Mouse (Mus musculus) cerebellum, postnatal 10 days (tissue): ENCODE measurements at regions not wholly inside any gene's neighbourhood (a gene's known extent, or its start where the extent isn't known, plus 50 kb on each side); places are given as distances from the start of the nearest gene placed in this dataset.

Source experiments
- DNase-seq, 2 experiments: peaks; one replicate each; pipeline ENCODE4 v3.0.0; 2021; ENCODE audit warnings: mixed read lengths in 2 of 2

- no peak for DNase-seq
Observed at GRCm38 (mm10) chr6:141148417-141149169, 100.5 kb upstream of the Pde3a start.

GRCm38 (mm10) chr6:141149170-141149917 is 99.7 kb upstream of the Pde3a start:
- no peak for DNase-seq

GRCm38 (mm10) chr6:141159326-141159725 is 89.7 kb upstream of the Pde3a start:
- DNase-seq = no peak

DNA sequence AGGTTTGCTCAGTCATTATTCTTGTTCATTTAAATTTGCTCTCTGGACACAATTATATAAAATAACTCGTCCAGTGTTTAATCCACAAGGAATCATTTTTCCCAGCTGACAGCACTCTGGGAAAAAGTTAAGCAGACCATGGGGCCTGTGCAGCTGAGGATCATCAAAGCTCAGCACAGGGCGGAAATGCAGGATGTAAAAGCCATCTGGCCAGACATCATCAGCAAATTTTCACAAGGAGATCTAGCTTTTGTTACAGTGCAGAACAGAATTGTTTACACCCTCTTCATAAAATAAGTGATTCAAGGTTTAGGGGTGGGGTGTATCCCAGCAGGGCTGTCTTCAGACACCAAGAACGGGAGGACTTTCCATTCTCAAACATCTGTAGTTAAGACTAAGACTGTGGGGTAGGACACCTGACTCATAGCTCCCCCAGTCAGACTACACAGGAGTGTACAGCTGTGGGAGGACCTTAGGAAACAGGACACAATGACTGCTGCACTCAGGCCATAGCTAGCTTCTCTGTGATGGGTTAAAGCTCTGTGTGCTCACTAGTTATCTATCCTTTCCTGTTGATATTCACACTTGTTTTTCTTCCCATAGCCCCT is 87.3 kb upstream of the Pde3a start:
- DNase-seq = no peak

DNA sequence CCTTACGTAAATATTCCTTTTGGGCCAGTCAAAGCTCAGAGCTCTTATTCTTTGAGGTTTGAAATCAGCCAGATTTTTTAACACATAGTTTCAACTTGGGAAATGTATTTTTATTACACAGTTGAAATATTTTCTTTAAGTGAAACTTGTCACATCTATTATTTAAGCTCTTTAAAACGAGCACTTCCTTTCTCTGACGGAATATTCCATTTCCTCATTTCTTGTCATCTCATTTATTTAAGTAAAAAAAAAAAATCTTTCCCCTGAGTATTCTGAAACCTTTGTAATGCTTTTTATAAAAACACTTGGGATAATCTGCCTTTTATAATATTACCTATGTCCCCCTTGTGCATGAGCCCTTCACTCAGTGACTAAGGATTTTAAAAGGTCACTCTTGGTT is 81.8 kb upstream of the Pde3a start:
- DNase-seq = no peak

- no peak for DNase-seq
Observed at GRCm38 (mm10) chr6:141168356-141168755, 80.7 kb upstream of the Pde3a start.

- DNase-seq = peak; percentile 28
Observed at GRCm38 (mm10) chr6:141183782-141184181, 65.3 kb upstream of the Pde3a start.

GRCm38 (mm10) chr6:141188036-141188435 is 61.0 kb upstream of the Pde3a start:
- no peak for DNase-seq

DNA sequence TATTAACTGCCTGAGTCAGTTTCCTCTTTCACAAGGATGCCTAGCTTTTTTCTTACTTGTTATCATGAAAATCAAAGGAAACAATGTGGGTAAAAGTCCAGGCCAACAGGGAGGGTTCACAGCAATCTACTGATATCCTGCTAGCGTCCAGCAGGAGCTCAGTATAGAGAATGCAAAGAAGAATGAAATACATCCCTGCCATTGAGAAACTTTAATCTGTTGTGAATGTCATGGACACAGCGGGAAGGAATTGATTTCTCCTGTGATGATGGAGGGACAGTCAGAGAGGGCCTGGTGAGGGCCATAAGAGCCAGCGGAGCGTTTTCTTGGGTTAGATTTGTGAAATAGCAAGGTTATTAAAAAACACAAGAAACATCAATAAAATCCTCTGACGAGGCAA is 60.0 kb upstream of the Pde3a start:
- DNase-seq = no peak

DNA sequence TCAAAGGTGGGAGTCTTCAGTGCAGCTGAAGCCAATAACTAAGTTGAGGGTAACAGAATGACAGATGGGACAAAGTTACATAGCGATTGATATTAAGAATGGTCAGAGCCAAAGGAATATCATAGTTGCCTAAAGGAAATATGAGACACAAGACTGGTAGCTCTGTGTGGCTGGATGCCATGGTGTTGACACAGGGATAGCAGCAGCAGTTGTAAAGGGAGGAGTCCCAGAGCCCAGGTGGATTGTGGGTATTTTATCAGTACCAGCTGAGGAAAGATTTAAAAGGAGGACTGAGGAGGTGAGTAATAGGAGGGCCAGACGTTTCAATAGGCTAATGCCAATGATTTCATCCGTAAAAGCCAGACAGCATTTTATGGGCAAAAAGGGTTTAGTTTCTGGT is 59.4 kb upstream of the Pde3a start:
- DNase-seq = no peak

- DNase-seq = no peak
Observed at GRCm38 (mm10) chr6:141190383-141190782, 58.7 kb upstream of the Pde3a start.

GRCm38 (mm10) chr6:141197501-141197900 is 51.6 kb upstream of the Pde3a start:
- DNase-seq = peak; percentile 49 to 55
